Mouse (Mus musculus): Measurements from ENCODE around the gene Ppip5k2.

GRCm38 (mm10) chr1:97661406-97662241 is 108.6 kb downstream of the Ppip5k2 start, which contains the start of gene D1Ertd622e:
- TF ChIP-seq POLR2A (IDR thresholded peaks at IDR 0.05; ENCODE audit: low read depth, low read length) (peak; percentile 21; the same call in 1 of the 2 replicates), CTCF (IDR thresholded peaks at IDR 0.05; ENCODE audit: extremely low read depth, insufficient read length, insufficient replicate concordance, low read depth, low read length) (no peak)
